Mouse (Mus musculus) lung, embryonic 15.5 days (tissue): ENCODE data around the gene Barhl1. TPM values are rescaled to one million over a fixed set of nuclear protein-coding genes. Genes with fewer than 3 reads are reported as not detected.

ENCODE experiments used
- ATAC-seq: fragments of 200-750 bp; cut with Nextera tagmentation; 2 replicates; pipeline ENCODE4 v1.8.0; 2017; ENCODE audit warnings: moderate number of reproducible peaks, borderline replicate concordance; ENCODE audit not compliant: low FRiP score, low TSS enrichment; ENCODE audit errors: extremely low read depth
- H3K27ac ChIP-seq: fragments of 300-500 bp; sonication (generic); 2 replicates; pipeline ENCODE4 v1.5.1; 2015; ENCODE audit warnings: moderate library complexity, mild to moderate bottlenecking, inconsistent platforms
- H3K27me3 ChIP-seq: fragments of 300-500 bp; sonication (generic); 2 replicates; pipeline ENCODE4 v1.6.1; 2015; ENCODE audit warnings: inconsistent platforms
- H3K36me3 ChIP-seq: fragments of 300-500 bp; sonication (generic); 2 replicates; pipeline ENCODE4 v1.6.1; 2015; ENCODE audit warnings: inconsistent platforms
- H3K4me1 ChIP-seq: fragments of 300-500 bp; sonication (generic); 2 replicates; pipeline ENCODE4 v1.6.1; 2015; ENCODE audit warnings: inconsistent platforms
- H3K4me2 ChIP-seq: fragments of 300-500 bp; sonication (generic); 2 replicates; pipeline ENCODE4 v1.6.1; 2015; ENCODE audit warnings: inconsistent platforms, mild to moderate bottlenecking, moderate library complexity
- H3K4me3 ChIP-seq: fragments of 300-500 bp; sonication (generic); 2 replicates; pipeline ENCODE4 v1.5.1; 2015; ENCODE audit warnings: mild to moderate bottlenecking, inconsistent platforms
- H3K9ac ChIP-seq: fragments of 300-500 bp; sonication (generic); 2 replicates; pipeline ENCODE4 v1.6.1; 2015; ENCODE audit warnings: inconsistent platforms
- H3K9me3 ChIP-seq: fragments of 300-500 bp; sonication (generic); 2 replicates; pipeline ENCODE4 v1.6.1; 2016; ENCODE audit warnings: inconsistent platforms
- WGBS: fragments of 180-500 bp; shearing (Covaris S2); methylation state at CpG from one replicate; pipeline ENCODE4 v1.1.7; 2015; 5-methylcytosine and 5-hydroxymethylcytosine counted together
- polyA plus RNA-seq: library from polyadenylated mRNA; unstranded; fragments of >200 nt; fragmentation: Nextera tagmentation; extraction: Ambion mirVana; gene quantifications from 2 replicates; pipeline ENCODE4 v1.2.1, GENCODE M21; 2015

Gene Barhl1
- polyA plus RNA-seq, 1 experiment from 2014 or later = not detected

DNA sequence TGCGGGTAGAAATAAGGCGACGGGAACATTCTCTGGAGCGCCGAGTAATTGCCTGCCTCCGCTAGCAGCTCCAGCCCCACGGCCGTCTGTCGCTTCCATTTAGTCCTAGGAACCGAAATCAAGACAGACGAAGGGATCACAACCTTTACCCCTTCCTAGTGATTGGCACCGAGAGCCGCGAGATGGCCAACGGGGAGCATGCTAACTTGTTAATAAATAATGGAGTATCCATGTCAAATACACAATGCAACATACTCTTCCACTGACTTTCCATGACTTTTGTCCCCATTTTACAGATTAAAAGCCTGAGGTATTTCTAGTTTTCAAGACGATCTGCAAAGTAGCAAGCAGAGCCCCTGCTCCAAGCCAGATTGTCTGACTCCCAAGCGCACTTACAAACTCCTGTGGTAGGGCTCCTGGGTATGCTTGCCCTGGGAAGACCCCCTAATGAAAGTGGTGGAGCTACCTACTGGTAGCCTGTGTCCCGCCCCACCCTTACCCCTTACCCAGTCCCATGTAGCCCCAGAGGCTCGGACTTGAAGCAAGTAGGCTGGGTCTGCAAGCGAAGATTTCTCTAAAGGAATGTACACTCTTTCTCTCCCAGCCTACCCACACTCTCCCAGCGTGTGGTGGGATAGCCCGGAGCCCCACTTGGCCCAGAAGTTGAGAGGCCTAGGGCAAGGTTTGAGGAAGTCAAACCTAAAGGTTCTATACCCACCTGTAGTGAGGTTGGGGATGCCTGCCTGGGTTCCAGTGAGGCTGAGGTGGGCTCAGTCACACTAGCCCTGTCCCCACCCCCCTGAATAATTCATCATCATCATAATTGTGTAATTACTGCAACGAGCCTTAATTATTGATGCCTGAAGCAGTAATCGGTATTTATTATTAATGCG, 6.4 kb downstream of the Barhl1 start:
- Histone ChIP-seq H3K4me2 (no peak overlapping the region), H3K4me1 (peaks cover 16% of the 10 kb centered on the region), H3K4me3 (no peak overlapping the region), H3K27me3 (peaks cover 88% of the 10 kb centered on the region), H3K9ac (no peak overlapping the region), H3K36me3 (no peaks in the 10 kb centered on the region), H3K27ac (no peak overlapping the region), H3K9me3 (no peaks in the 10 kb centered on the region)
- no peak for ATAC-seq
- WGBS = 8% methylated on average over 25 of the region's 25 CpGs

GRCm38 (mm10) chr2:28909186-28909817, 7.2 kb downstream of the Barhl1 start:
- Histone ChIP-seq H3K27me3 (peaks cover 81% of the 10 kb centered on the region), H3K4me3 (no peak overlapping the region), H3K4me1 (peaks cover 16% of the 10 kb centered on the region), H3K4me2 (peak overlapping the region; percentile 36; the same call in 1 of the 2 replicates), H3K27ac (no peak overlapping the region), H3K9me3 (no peaks in the 10 kb centered on the region), H3K9ac (no peak overlapping the region), H3K36me3 (0 out of 2 replicates have a peak, but pooled peaks cover 5% of the 10 kb centered on the region)
- under 1% methylated on average over 41 of the region's 41 CpGs for WGBS
- peak; percentile 27; the same call in 1 of the 2 replicates for ATAC-seq

DNA sequence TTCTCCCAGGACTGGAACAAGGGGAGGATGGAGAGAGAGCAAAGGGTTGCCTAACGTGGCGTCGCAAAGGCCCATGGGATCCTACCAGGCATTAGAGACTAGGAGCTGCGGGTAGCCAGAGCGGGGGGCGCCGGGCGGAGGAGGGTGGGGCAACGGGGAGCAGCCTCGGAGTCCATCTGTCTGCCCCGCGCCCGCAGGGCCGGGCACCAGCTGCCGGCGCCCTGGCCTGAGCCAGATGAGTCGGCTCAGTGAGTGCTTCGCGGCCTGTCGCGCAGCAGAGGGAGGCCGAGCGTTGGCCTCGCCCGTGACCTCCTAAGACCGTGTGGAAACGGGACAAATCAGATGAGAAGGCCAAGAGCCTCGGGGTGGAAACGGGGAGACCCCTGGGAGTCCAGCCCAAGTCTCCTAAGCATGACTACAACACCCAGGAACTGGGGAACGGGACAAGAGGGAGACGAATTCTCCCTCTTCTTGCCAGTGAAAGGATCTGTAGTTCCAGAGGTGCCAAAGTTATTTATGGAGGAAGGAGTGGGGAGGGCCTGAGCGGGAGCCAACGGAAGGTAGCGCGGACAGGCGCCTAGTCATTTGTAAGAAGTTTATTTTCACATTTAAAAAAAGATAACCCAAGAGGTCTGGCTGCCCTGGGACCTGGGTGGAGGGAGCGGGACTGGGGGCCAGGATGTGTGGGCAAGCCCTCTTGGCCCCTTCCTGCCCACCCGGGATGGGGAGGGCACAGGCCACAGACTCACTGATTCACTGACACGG, 7.9 kb downstream of the Barhl1 start:
- ATAC-seq = no peak

GRCm38 (mm10) chr2:28907691-28908388, 8.6 kb downstream of the Barhl1 start:
- Histone ChIP-seq H3K9ac (no peak overlapping the region), H3K27ac (no peak overlapping the region), H3K4me1 (peaks cover 16% of the 10 kb centered on the region), H3K27me3 (peaks cover 66% of the 10 kb centered on the region), H3K4me3 (peak overlapping the region; percentile 12; the same call in 1 of the 2 replicates), H3K36me3 (0 out of 2 replicates have a peak, but pooled peaks cover 5% of the 10 kb centered on the region), H3K4me2 (peak overlapping the region; percentile 36), H3K9me3 (no peaks in the 10 kb centered on the region)
- no peak for ATAC-seq
- 6% methylated on average over 10 of the region's 10 CpGs for WGBS

More for the DNA sequence above, 7.9 kb downstream of the Barhl1 start:
- peaks cover 73% of the 10 kb centered on the region for H3K27me3 ChIP-seq
- H3K4me2 ChIP-seq = peak overlapping the region; percentile 36
- 0 out of 2 replicates have a peak, but pooled peaks cover 5% of the 10 kb centered on the region for H3K36me3 ChIP-seq
- peak overlapping the region; percentile 12; the same call in 1 of the 2 replicates for H3K4me3 ChIP-seq
- peaks cover 16% of the 10 kb centered on the region for H3K4me1 ChIP-seq
- H3K9ac ChIP-seq = no peak overlapping the region
- no peak overlapping the region for H3K27ac ChIP-seq
- no peaks in the 10 kb centered on the region for H3K9me3 ChIP-seq
- 2% methylated on average over 39 of the region's 39 CpGs for WGBS

GRCm38 (mm10) chr2:28905561-28905960, 10.9 kb downstream of the Barhl1 start:
- Histone ChIP-seq H3K4me1 (peaks cover 16% of the 10 kb centered on the region), H3K9me3 (no peaks in the 10 kb centered on the region), H3K9ac (no peak overlapping the region), H3K36me3 (0 out of 2 replicates have a peak, but pooled peaks cover 5% of the 10 kb centered on the region), H3K27ac (no peak overlapping the region), H3K4me2 (no peak overlapping the region), H3K4me3 (no peak overlapping the region), H3K27me3 (peaks cover 43% of the 10 kb centered on the region)
- 82% methylated on average over 4 of the region's 4 CpGs for WGBS
- no peak for ATAC-seq

GRCm38 (mm10) chr2:28904786-28905185, 11.7 kb downstream of the Barhl1 start:
- H3K27ac ChIP-seq = no peak overlapping the region
- H3K4me2 ChIP-seq = no peak overlapping the region
- peaks cover 36% of the 10 kb centered on the region for H3K27me3 ChIP-seq
- no peak overlapping the region for H3K9ac ChIP-seq
- 78% methylated on average over 9 of the region's 9 CpGs for WGBS
- no peaks in the 10 kb centered on the region for H3K9me3 ChIP-seq
- peaks cover 16% of the 10 kb centered on the region for H3K4me1 ChIP-seq
- 0 out of 2 replicates have a peak, but pooled peaks cover 5% of the 10 kb centered on the region for H3K36me3 ChIP-seq
- no peak overlapping the region for H3K4me3 ChIP-seq
- ATAC-seq = no peak

DNA sequence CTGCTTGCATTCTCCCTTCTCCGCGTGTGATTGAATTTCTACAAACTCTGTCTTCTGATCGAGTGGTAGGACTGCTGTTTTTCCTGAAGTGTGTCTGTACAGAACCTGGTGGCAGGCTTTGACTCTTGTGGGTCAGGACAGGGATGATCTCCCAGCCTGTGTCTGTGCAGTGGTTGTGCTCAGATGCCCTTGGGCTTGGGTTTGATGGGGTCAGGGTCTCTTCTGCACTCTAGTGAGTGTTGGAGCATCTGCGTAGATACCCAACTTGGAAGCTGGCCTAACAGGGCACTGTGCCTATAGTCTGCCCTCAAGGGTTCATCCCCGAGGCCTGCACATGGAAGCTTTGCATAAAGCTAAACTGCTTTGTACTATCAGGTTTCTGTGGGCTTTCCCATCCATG, 12.6 kb downstream of the Barhl1 start:
- no peak overlapping the region for H3K9ac ChIP-seq
- no peak overlapping the region for H3K4me3 ChIP-seq
- no peak overlapping the region for H3K4me2 ChIP-seq
- peaks cover 26% of the 10 kb centered on the region for H3K27me3 ChIP-seq
- H3K4me1 ChIP-seq = peaks cover 8% of the 10 kb centered on the region
- H3K36me3 ChIP-seq = 0 out of 2 replicates have a peak, but pooled peaks cover 5% of the 10 kb centered on the region
- H3K27ac ChIP-seq = no peak overlapping the region
- no peaks in the 10 kb centered on the region for H3K9me3 ChIP-seq
- WGBS = 80% methylated on average over 5 of the region's 5 CpGs
- ATAC-seq = no peak

- Histone ChIP-seq H3K9me3 (no peaks in the 10 kb centered on the region), H3K9ac (no peak overlapping the region), H3K4me1 (no peaks in the 10 kb centered on the region), H3K36me3 (0 out of 2 replicates have a peak, but pooled peaks cover 5% of the 10 kb centered on the region), H3K27ac (no peak overlapping the region), H3K4me2 (no peak overlapping the region), H3K4me3 (no peak overlapping the region), H3K27me3 (peaks cover 11% of the 10 kb centered on the region)
- no peak for ATAC-seq
- 86% methylated on average over 8 of the region's 8 CpGs for WGBS
These were observed 14.2 kb downstream of the Barhl1 start for GRCm38 (mm10) chr2:28902291-28902690.

DNA sequence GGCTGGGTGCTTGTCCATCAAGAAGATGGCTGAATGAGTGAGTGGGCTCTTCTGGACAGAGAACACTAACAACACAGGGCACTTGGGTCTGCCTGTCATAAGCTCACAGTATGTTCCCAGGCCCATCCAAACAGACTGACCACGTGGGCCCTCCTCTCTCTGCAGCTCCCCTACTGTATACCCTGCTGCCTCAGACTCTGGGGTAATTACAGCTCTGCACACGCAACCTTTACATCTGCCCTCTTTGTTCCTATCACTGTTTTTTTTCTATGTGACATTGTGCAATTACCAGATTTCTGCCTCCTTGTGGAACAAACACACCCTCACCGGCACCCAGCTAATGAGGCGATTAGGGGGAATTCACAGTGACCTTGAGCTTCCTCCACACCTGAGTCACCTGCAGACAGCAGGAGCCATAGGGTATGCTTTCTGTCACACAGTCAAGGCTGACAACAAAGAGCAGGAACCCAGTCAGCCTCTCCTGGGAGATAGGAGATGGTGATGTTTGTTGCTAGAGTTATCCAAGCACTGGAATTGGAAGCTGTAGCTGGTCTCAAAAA, 19.0 kb downstream of the Barhl1 start:
- H3K4me2 ChIP-seq = no peak overlapping the region
- H3K36me3 ChIP-seq = peaks cover 20% of the 10 kb centered on the region
- no peak for ATAC-seq

GRCm38 (mm10) chr2:28895876-28896275, 20.6 kb downstream of the Barhl1 start:
- Histone ChIP-seq H3K27me3 (no peaks in the 10 kb centered on the region), H3K36me3 (peaks cover 25% of the 10 kb centered on the region), H3K4me3 (no peak overlapping the region), H3K4me2 (no peak overlapping the region), H3K9ac (no peak overlapping the region), H3K9me3 (no peaks in the 10 kb centered on the region), H3K27ac (no peak overlapping the region), H3K4me1 (peaks cover 7% of the 10 kb centered on the region)
- WGBS = 57% methylated on average over 7 of the region's 7 CpGs
- ATAC-seq = no peak

More for the DNA sequence above, 19.0 kb downstream of the Barhl1 start:
- Histone ChIP-seq H3K9me3 (no peaks in the 10 kb centered on the region), H3K4me1 (peaks cover 7% of the 10 kb centered on the region), H3K9ac (no peak overlapping the region), H3K27me3 (no peaks in the 10 kb centered on the region), H3K27ac (no peak overlapping the region), H3K4me3 (no peak overlapping the region)
- 85% methylated on average over 4 of the region's 4 CpGs for WGBS

DNA sequence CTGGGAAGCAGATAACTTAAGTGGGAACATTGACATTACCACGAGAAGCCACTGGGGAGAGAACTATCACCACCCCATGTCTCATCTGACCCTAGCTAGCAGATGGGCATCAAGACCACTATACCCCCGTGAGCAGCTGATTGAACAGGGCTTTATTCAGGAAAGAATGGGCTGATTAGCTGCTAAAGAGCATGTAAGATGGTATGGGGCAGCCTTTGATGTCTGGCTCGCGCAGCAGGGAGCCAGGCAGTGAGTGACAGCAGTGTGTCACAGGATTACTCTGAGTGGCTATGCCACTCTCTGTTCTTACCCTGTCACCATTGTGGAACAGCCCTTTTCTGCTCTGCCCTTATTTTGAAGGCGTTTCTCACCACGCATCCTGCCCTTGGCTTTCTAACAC, 22.9 kb downstream of the Barhl1 start:
- H3K36me3 ChIP-seq = peaks cover 32% of the 10 kb centered on the region
- WGBS = 67% methylated on average over 6 of the region's 6 CpGs
- no peak overlapping the region for H3K27ac ChIP-seq
- no peak for ATAC-seq
- no peak overlapping the region for H3K4me2 ChIP-seq
- no peak overlapping the region for H3K9ac ChIP-seq
- no peaks in the 10 kb centered on the region for H3K9me3 ChIP-seq
- no peak overlapping the region for H3K4me3 ChIP-seq
- no peaks in the 10 kb centered on the region for H3K27me3 ChIP-seq
- H3K4me1 ChIP-seq = peaks cover 7% of the 10 kb centered on the region
